Mouse (Mus musculus) kidney, embryonic 16.5 days (tissue): ENCODE results near the gene Osbpl9. TPM values are rescaled to one million over a fixed set of nuclear protein-coding genes. Genes with fewer than 3 reads are reported as not detected.

Source experiments
- ATAC-seq: fragments of 200-750 bp; cut with Nextera tagmentation; 2 replicates; pipeline ENCODE4 v1.8.0; 2017; ENCODE audit warnings: moderate TSS enrichment; ENCODE audit not compliant: low FRiP score, low TSS enrichment
- H3K27ac ChIP-seq: fragments of 300-500 bp; sonication (generic); 2 replicates; pipeline ENCODE4 v1.5.1; 2014; ENCODE audit warnings: low read length
- H3K27me3 ChIP-seq: fragments of 300-500 bp; sonication (generic); 2 replicates; pipeline ENCODE4 v1.6.1; 2014; ENCODE audit warnings: low read length, control low read depth, mixed read lengths; ENCODE audit not compliant: insufficient read depth
- H3K36me3 ChIP-seq: fragments of 300-500 bp; sonication (generic); 2 replicates; pipeline ENCODE4 v1.6.1; 2014; ENCODE audit warnings: low read length, control low read depth, mixed read lengths; ENCODE audit not compliant: insufficient read depth
- H3K4me1 ChIP-seq: fragments of 300-500 bp; sonication (generic); 2 replicates; pipeline ENCODE4 v1.6.1; 2014; ENCODE audit warnings: low read length, control low read depth, mixed read lengths; ENCODE audit not compliant: insufficient read depth
- H3K4me2 ChIP-seq: fragments of 300-500 bp; sonication (generic); replicated peaks from 2 replicates; pipeline ENCODE4 v1.6.1; 2014; ENCODE audit warnings: low read depth, low read length
- H3K4me3 ChIP-seq: fragments of 300-500 bp; sonication (generic); 2 replicates; pipeline ENCODE4 v1.5.1; 2014; ENCODE audit warnings: mild to moderate bottlenecking, low read length
- H3K9ac ChIP-seq: fragments of 300-500 bp; sonication (generic); replicated peaks from 2 replicates; pipeline ENCODE4 v1.6.1; 2014; ENCODE audit warnings: low read length
- H3K9me3 ChIP-seq: fragments of 300-500 bp; sonication (generic); 2 replicates; pipeline ENCODE4 v1.6.1; 2016; ENCODE audit warnings: low read length, control low read depth
- WGBS: fragments of 180-500 bp; shearing (Covaris S2); extraction: QIAGEN DNeasy Blood & Tissue Kit; methylation state at CpG from one replicate; pipeline ENCODE4 v1.1.7; 2014; 5-methylcytosine and 5-hydroxymethylcytosine counted together
- polyA plus RNA-seq: library from polyadenylated mRNA; unstranded; fragments of >200 nt; fragmentation: Nextera tagmentation; extraction: Ambion mirVana; gene quantifications from 2 replicates; pipeline ENCODE4 v1.2.1, GENCODE M21; 2015

The Osbpl9 gene
- 75.7 and 77.6 TPM in 2 replicates for polyA plus RNA-seq

DNA sequence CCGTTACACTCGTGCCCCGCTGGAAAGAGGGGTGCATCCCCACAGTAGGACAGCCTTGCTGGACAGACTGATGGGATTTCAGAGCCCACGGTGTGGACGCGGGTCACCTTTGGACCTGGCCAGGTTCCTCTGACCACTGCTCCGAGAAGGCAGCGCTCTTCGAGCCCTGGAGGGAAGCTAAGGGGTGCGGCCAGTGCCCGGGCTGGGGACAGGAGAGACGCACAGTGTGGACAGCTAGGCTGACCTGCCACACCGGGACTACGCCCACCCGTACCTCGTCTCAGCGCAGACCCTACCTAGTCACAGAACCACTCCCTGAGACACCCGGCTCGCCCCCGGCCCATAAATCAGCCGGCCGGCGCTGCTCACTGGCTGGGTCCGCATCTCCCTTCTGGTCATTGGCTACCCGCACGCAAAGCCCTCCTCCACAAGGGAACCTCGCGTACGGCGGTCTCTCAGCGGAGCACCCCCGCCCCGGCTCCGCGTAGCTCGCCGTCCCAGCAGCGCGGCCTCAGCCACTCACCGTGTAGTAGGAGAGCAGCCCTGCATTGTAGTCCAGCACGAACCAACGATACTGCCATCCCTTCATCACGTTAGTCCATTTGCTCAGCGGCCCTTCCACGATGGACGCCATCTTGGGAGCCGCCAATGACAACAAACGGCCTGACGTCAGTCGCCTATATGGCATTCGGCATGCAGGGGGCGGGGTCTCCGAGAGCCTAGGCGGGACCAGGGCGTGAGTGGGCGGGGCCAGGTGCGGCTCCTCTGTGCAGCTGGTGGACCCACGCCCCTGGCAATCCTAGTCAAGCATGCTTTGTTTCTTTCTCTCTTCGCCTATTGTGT is at the start of gene Osbpl9:
Osbpl9 (minus strand) TSS at position 691 of the 843 bp plus-strand sequence.
- peak within 1 kb of the TSS; percentile 94 for H3K4me2 ChIP-seq
- peak within 1 kb of the TSS; percentile 98 for H3K27ac ChIP-seq
- no peaks in the 10 kb centered on the region for H3K36me3 ChIP-seq
- no peaks in the 10 kb centered on the region for H3K27me3 ChIP-seq
- 0% methylated on average over 52 of the region's 59 CpGs for WGBS
- peak within 1 kb of the TSS; percentile 80 for H3K4me3 ChIP-seq
- peak within 1 kb of the TSS; percentile 88 for H3K9ac ChIP-seq
- H3K4me1 ChIP-seq, result peaks cover 8% of the 10 kb centered on the region; the same call in 1 of the 2 replicates
- H3K9me3 ChIP-seq, result no peaks in the 10 kb centered on the region
- peak; percentile 99 for ATAC-seq

DNA sequence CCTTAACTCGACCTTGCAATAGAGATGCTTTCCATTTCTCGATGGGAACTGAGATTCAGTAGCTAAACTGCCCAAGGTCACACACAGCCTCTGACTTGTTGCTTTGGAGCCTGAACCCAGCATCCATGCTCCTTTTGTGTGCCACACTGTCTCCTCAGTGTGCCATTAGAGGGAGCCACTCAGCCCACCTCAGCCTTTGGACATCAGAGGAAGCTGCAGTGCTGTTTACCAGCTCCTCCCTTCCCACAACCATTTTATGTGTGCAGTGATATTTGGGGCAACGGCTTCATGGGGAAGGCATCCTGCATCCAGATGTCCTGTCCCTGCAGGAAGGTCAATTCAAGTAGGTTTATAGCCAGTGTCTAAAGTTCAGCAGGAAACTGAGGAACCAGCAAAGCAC is 49.5 kb upstream of the Osbpl9 start:
- H3K4me2 ChIP-seq, result no peak overlapping the region
- H3K9ac ChIP-seq, result no peak overlapping the region
- no peak overlapping the region for H3K4me3 ChIP-seq
- 44% methylated on average over 3 of the region's 3 CpGs for WGBS
- H3K4me1 ChIP-seq, result no peaks in the 10 kb centered on the region
- no peak overlapping the region for H3K27ac ChIP-seq
- H3K9me3 ChIP-seq, result no peaks in the 10 kb centered on the region
- ATAC-seq, result no peak
- no peaks in the 10 kb centered on the region for H3K36me3 ChIP-seq
- H3K27me3 ChIP-seq, result no peaks in the 10 kb centered on the region

DNA sequence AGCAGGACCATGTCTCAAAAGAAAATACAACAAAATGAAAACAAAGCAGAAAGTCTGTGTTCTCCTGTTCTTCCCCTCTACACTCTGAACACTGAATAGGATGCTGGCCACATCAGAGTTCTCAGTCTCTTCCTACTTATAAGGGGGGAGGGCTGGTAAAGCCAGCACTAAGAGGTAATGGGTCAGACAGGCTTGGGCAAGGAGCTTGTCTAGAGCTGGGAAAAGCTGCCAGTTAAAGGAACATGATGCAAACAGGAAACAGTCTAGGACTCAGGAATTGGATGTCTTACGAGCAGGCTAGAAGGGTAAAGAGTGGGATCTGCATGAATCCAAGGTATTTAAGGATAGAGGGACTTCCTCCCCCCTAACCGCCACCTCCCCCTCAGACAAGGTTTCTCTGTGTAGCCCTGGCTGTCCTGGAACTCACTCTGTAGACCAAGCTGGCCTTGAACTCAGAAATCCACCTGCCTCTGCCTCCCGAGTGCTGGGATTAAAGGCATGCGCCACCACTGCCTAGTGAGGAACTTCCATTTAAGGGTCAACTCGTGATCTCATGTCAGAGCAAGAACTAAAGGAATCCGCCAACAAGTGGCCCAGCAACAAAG is 43.0 kb upstream of the Osbpl9 start:
- ATAC-seq, result no peak
- 85% methylated on average over 6 of the region's 6 CpGs for WGBS

GRCm38 (mm10) chr4:109244506-109244905 is 42.4 kb upstream of the Osbpl9 start:
- H3K27ac ChIP-seq, result no peak overlapping the region
- H3K4me3 ChIP-seq, result no peak overlapping the region
- no peak overlapping the region for H3K4me2 ChIP-seq
- no peaks in the 10 kb centered on the region for H3K4me1 ChIP-seq
- no peak overlapping the region for H3K9ac ChIP-seq
- WGBS, result 84% methylated on average over 7 of the region's 7 CpGs
- no peaks in the 10 kb centered on the region for H3K9me3 ChIP-seq
- no peaks in the 10 kb centered on the region for H3K27me3 ChIP-seq
- no peaks in the 10 kb centered on the region for H3K36me3 ChIP-seq
- no peak for ATAC-seq

More for the DNA sequence above, 43.0 kb upstream of the Osbpl9 start:
- H3K27ac ChIP-seq, result no peak overlapping the region
- no peak overlapping the region for H3K9ac ChIP-seq
- no peaks in the 10 kb centered on the region for H3K27me3 ChIP-seq
- H3K4me1 ChIP-seq, result no peaks in the 10 kb centered on the region
- no peaks in the 10 kb centered on the region for H3K9me3 ChIP-seq
- H3K4me2 ChIP-seq, result no peak overlapping the region
- no peaks in the 10 kb centered on the region for H3K36me3 ChIP-seq
- H3K4me3 ChIP-seq, result no peak overlapping the region

DNA sequence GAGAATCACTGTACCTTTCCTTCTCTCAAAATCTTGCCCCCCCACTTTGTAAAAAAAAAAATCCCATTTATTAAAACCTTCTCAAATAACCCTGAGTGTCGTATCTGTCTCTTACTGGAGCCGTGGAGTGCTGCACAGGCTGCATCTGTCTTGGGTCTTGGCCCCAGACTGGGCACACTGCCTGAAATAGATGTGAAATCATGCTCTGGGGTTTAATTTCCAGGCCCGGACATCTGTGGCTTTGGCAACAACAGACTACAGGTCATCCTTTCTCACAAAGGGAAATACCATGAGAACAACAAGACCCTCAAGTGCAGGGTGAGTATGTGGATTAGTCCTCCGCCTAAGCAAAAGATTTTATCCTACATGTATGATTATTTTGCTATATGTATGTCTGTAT is 39.9 kb upstream of the Osbpl9 start:
- ATAC-seq, result peak; percentile 54; the same call in 1 of the 2 replicates

DNA sequence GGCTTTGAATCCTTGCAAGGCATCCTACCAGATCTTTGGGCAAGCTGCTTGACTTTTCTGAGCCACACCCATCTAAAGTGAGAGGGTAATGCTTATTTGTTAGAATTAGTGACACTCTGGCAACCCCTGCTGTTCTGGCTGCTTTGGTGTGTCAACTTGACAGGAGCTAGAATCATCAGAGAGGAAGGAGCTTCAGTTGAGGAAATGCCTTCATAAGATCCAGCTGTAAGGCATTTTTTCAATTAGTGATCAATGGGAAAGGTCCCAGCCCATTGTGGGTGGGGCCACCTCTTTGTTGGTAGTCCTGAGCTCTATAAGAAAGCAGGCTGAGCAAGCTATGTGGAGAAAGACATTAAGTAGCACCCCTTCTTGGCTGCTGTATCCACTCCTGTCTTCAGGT is 39.1 kb upstream of the Osbpl9 start:
- no peaks in the 10 kb centered on the region for H3K36me3 ChIP-seq
- ATAC-seq, result no peak
- no peaks in the 10 kb centered on the region for H3K9me3 ChIP-seq
- H3K4me3 ChIP-seq, result no peak overlapping the region
- H3K27ac ChIP-seq, result no peak overlapping the region
- H3K4me1 ChIP-seq, result no peaks in the 10 kb centered on the region
- no peak overlapping the region for H3K9ac ChIP-seq
- no peak overlapping the region for H3K4me2 ChIP-seq
- H3K27me3 ChIP-seq, result no peaks in the 10 kb centered on the region

More for the DNA sequence above, 39.9 kb upstream of the Osbpl9 start:
- Histone ChIP-seq H3K36me3 (no peaks in the 10 kb centered on the region), H3K27ac (no peak overlapping the region), H3K27me3 (no peaks in the 10 kb centered on the region), H3K4me2 (no peak overlapping the region), H3K9me3 (no peaks in the 10 kb centered on the region), H3K9ac (no peak overlapping the region), H3K4me1 (no peaks in the 10 kb centered on the region), H3K4me3 (no peak overlapping the region)
- 58% methylated on average over 4 of the region's 4 CpGs for WGBS

- no peak for ATAC-seq
- H3K4me2 ChIP-seq, result no peak overlapping the region
- H3K27me3 ChIP-seq, result no peaks in the 10 kb centered on the region
- 77% methylated on average over 24 of the region's 24 CpGs for WGBS
- H3K27ac ChIP-seq, result no peak overlapping the region
- H3K4me3 ChIP-seq, result no peak overlapping the region
- H3K36me3 ChIP-seq, result no peaks in the 10 kb centered on the region
- H3K9me3 ChIP-seq, result no peaks in the 10 kb centered on the region
- no peak overlapping the region for H3K9ac ChIP-seq
- H3K4me1 ChIP-seq, result no peaks in the 10 kb centered on the region
These were observed 36.6 kb upstream of the Osbpl9 start for GRCm38 (mm10) chr4:109238428-109239268.

GRCm38 (mm10) chr4:109236186-109236879 is 34.3 kb upstream of the Osbpl9 start:
- Histone ChIP-seq H3K27ac (no peak overlapping the region), H3K27me3 (no peaks in the 10 kb centered on the region), H3K4me2 (no peak overlapping the region), H3K9me3 (no peaks in the 10 kb centered on the region), H3K4me1 (no peaks in the 10 kb centered on the region), H3K36me3 (no peaks in the 10 kb centered on the region), H3K4me3 (no peak overlapping the region), H3K9ac (no peak overlapping the region)
- WGBS, result 62% methylated on average over 7 of the region's 7 CpGs
- ATAC-seq, result no peak

GRCm38 (mm10) chr4:109234806-109235350 is 32.8 kb upstream of the Osbpl9 start:
- Histone ChIP-seq H3K4me1 (0 out of 2 replicates have a peak, but pooled peaks cover 2% of the 10 kb centered on the region), H3K4me2 (no peak overlapping the region), H3K27me3 (no peaks in the 10 kb centered on the region), H3K4me3 (no peak overlapping the region), H3K9me3 (no peaks in the 10 kb centered on the region), H3K27ac (no peak overlapping the region), H3K36me3 (no peaks in the 10 kb centered on the region), H3K9ac (no peak overlapping the region)
- no peak for ATAC-seq
- WGBS, result 70% methylated on average over 9 of the region's 9 CpGs
